Mouse (Mus musculus) gastrocnemius, postnatal 14 days (tissue): ENCODE measurements around the gene Phxr2. TPM values are rescaled to one million over a fixed set of nuclear protein-coding genes. Genes with fewer than 3 reads are reported as not detected.

Source experiments
- DNase-seq: peaks from one replicate; pipeline ENCODE4 v3.0.0; 2021; ENCODE audit warnings: mixed read lengths
- intact Hi-C: fragments of 180-260 bp; cut with DNase I; formaldehyde crosslinking; loops from one replicate; pipeline ENCODE4 v1.15.1; 2025; ENCODE audit warnings: low total_unique reads
- total RNA-seq, 2 experiments: library from RNA; stranded (reverse); gene quantifications; 2 replicates each; pipeline ENCODE4 v1.2.3; 2021

Gene Phxr2
- total RNA-seq, 2 experiments from 2014 or later, result not detected

- intact Hi-C loops, result no loop called here
- peak; percentile 90 for DNase-seq
These were observed 19.2 kb downstream of the Phxr2 start, which contains the start of gene Poc1b for GRCm38 (mm10) chr10:99106703-99107631. Gene Poc1b, plus strand, starts transcription at chr10:99107036.

- DNase-seq, result no peak
- intact Hi-C loops, result no loop called here
These were observed 19.8 kb downstream of the Phxr2 start for GRCm38 (mm10) chr10:99106311-99106702.

DNA sequence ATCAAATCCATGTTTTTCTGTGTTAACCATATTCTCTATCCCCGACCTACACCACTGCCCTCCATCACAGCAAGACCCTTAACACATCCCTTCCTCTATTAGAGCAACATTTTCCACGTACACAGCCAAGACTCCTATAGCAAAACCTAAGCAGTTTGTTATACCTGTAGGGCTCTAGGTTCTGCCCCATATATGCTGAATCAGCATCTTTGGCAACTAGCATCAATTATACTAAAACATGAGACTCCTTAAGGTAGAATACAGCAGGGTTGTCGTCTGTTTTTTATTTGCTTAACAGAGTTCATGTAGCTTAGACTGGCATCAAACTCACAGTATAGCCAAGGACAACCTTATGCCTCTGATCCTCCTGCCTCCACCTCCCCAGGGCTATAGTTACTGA is 20.6 kb downstream of the Phxr2 start:
- no peak for DNase-seq
- intact Hi-C loops, result no loop called here

GRCm38 (mm10) chr10:99097374-99097773 is 28.8 kb downstream of the Phxr2 start:
- intact Hi-C loops, result no loop called here
- peak; percentile 18 for DNase-seq

DNA sequence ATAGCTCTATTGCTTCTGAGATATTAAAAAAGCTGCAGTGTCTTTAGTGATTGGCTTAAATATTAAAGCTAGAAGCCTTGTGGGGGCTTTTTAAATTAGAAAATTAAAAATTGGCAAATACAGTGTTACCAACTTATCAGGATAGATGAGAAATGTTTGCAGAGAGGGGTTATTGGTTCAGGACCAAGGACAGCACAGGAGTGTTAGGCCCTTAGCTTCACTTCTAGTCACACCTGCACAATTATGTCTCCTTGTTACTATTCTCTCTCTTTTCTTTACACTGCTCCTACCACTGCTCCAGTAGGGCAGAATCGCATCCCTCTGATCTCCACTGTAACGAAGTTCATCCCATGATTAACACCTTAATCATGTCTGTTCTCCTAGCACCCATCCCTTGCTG is 31.0 kb downstream of the Phxr2 start:
- intact Hi-C loops, result no loop called here

GRCm38 (mm10) chr10:99093364-99093763 is 32.8 kb downstream of the Phxr2 start:
- intact Hi-C loops, result no loop called here
- no peak for DNase-seq

More for the DNA sequence above, 31.0 kb downstream of the Phxr2 start:
- DNase-seq, result no peak

DNA sequence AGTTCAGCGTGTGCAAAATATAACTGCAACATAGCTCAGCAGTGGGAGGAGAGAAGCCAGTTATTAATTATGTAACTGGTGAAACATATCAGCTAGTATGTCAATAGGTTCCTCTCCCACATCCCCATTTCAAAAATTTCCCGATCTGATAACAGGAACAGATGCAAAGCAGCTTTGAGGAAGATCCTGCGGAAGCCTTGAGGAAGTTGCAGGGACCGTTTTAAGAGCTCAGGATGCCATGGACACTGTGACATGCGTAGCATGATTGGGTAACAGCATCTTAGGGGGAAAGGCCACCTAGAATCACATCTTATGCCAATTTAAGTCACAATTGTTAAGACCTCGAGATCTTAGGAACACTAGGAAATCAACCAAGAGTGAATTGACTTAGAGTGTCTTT is 36.2 kb downstream of the Phxr2 start:
- intact Hi-C loops, result loop anchor here (10.0 kb wide), 2 partner anchors 595 to 1375 kb away; no protein-coding TSS in a partner anchor
- DNase-seq, result no peak

- no peak for DNase-seq
- intact Hi-C loops, result loop anchor here (10.0 kb wide), 2 partner anchors 591 to 1371 kb away; no protein-coding TSS in a partner anchor
These were observed 40.1 kb downstream of the Phxr2 start for GRCm38 (mm10) chr10:99086029-99086428.

DNA sequence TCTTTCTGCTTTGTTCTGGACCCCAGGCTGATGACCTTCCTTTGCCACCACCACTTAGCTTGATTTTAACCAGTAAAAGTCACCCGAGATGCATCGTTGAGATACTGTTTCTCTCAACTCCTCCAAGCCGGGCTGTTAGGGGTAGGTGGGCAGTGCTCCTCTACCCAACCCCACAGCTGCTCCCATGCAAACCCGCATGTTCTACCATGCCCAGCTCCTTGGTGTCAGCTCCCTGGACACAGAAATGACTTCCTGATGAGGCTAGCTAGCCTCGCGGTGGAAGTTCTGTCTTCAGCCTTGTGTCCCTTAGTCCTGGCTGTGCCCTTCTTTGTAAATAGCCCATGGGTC is 40.9 kb downstream of the Phxr2 start:
- intact Hi-C loops, result loop anchor here (10.0 kb wide), 2 partner anchors 590 to 1370 kb away; no protein-coding TSS in a partner anchor

DNA sequence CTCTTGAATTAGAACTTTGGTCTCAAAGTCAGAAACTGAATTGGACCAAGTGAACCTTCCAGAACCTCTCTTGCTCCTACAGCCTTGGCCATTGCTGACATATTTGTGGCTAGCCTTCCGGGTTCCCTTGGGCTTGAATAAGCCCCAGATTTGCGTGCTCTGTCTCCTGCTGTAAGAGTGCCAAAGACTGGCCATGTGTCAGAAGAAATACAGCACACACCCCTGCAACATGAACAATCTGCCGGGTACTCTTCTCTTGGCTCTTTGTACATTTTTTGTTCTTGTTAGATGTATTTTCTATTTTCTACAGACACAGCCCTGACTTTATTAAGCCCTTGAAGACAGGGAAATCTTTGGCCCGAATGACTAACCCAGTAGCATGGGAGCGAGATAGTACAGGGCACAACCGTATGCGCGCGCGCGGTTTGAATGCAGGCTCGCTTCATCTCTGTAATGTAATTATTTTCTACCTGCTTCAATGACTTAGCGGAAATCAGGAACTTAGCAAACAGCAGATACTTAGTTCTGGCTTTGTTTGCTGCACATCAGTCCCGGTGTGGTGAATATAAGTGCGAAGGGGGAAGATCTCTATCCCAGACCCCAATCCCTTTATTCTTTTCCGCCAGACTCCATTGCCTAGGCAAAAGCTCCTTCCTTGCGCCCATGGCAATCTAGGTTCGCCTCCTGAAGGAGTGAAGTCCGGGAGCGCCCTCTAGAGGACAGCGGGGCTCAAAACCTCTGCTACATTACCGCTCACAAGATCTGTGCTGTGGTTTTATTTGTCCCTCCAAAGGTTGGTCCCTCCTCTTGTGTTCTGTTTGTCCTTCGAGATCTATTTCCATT is 41.5 kb downstream of the Phxr2 start:
- peak; percentile 86 for DNase-seq
- intact Hi-C loops, result loop anchor here (10.0 kb wide), 2 partner anchors 590 to 1370 kb away; no protein-coding TSS in a partner anchor

More for the DNA sequence above, 40.9 kb downstream of the Phxr2 start:
- DNase-seq, result no peak

DNA sequence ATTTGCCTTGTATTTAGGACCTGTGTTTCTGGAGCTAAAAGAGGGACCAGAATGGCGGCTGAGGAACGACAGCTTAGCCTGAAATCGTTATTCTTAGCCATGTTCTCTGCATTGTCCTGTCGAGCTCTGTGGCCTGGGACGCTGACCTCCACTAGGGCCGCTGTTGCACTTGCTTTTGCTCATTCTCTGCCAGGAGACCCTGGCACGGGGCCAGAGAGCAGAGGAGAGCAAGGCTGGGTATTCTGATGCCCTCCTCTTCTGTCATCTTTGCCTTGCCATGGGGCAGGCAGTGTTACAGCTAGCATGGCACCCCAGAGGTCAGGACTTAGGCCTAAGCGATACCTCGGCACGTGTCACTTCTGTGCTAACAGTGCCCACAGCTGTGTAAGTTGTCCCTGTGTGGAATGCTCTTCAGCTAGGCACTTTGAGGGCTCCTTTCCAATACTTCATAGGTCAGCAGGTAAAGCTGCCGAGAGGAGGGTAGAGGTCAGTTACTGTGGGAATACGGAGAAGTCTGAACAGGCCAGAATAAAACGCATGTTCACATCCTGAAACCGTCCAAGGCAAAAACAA is 42.6 kb downstream of the Phxr2 start:
- peak; percentile 22 for DNase-seq
- intact Hi-C loops, result loop anchor here (10.0 kb wide), 2 partner anchors 589 to 1369 kb away; no protein-coding TSS in a partner anchor

- DNase-seq, result no peak
- intact Hi-C loops, result loop anchor here (10.0 kb wide), 2 partner anchors 587 to 1367 kb away; no protein-coding TSS in a partner anchor
These were observed 44.5 kb downstream of the Phxr2 start for GRCm38 (mm10) chr10:99081569-99081990.

DNA sequence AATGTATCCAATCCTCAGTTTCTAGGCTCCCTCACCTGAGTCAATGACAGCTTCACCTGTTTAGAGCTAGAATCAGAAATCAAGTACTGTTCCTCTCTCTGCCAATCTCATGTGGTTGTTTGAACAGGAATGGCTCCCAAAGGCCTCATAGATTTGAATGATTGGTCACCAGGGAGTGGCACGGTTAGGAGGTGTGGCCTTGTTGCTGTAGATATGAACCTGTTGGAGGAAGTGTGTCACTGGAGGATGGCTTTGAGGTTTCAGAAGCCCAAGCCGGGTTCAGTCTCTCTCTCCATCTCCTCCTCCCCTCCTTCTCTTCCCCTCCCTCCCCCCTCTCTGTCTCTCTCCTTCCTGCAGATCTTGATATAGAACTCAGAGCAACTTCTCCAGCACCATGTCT is 47.5 kb downstream of the Phxr2 start:
- intact Hi-C loops, result no loop called here
- DNase-seq, result no peak

- intact Hi-C loops, result no loop called here
- no peak for DNase-seq
These were observed 49.8 kb downstream of the Phxr2 start for GRCm38 (mm10) chr10:99076113-99076895.

Other genes with a start within 250 kb of the Phxr2 start
- gene Atp2b1, start 211.9 kb downstream of the Phxr2 start, total RNA-seq, result 10 to 100 TPM; 55.0 to 55.8 TPM
- gene Poc1b, start 19.3 kb downstream of the Phxr2 start, total RNA-seq, result 1 to 10 TPM; 3.2 to 4.8 TPM
- 1 to 10 TPM; 3.0 to 3.5 TPM for gene Galnt4, start 18.2 kb downstream of the Phxr2 start, total RNA-seq
- 10 to 100 TPM; 26.7 to 27.7 TPM for gene Dusp6, start 136.9 kb upstream of the Phxr2 start, total RNA-seq